Mouse (Mus musculus): ENCODE measurements around the gene Aipl1.

GRCm38 (mm10) chr11:72039599-72040386, 2.5 kb upstream of the Aipl1 start:
- TF ChIP-seq POLR2A (IDR thresholded peaks at IDR 0.05; ENCODE audit: insufficient read depth, low read depth, low read length) (no peak), CTCF (IDR thresholded peaks at IDR 0.05; ENCODE audit: insufficient read depth, low read depth, low read length) (no peak)
